Mouse (Mus musculus) adrenal gland, postnatal 10 days (tissue): ENCODE measurements at regions not wholly inside any gene's neighbourhood (a gene's known extent, or its start where the extent isn't known, plus 50 kb on each side); places are given as distances from the start of the nearest gene placed in this dataset.

Experiments
- DNase-seq: peaks from one replicate; pipeline ENCODE4 v3.0.0; 2021; ENCODE audit warnings: mixed read lengths

- DNase-seq = peak; percentile 61
Measured at GRCm38 (mm10) chr6:93026068-93027022, 83.1 kb upstream of the Adamts9 start.

- peak; percentile 24 for DNase-seq
Measured at GRCm38 (mm10) chr6:93014534-93014933, 71.2 kb upstream of the Adamts9 start.

- no peak for DNase-seq
Measured at GRCm38 (mm10) chr6:93011906-93012305, 68.6 kb upstream of the Adamts9 start.

GRCm38 (mm10) chr6:93004587-93005240 is 61.4 kb upstream of the Adamts9 start:
- peak; percentile 72 for DNase-seq

- DNase-seq = no peak
Measured at GRCm38 (mm10) chr6:93003812-93004211, 60.5 kb upstream of the Adamts9 start.

GRCm38 (mm10) chr6:92993647-92994046 is 50.4 kb upstream of the Adamts9 start:
- no peak for DNase-seq
